Mouse (Mus musculus) hindbrain, embryonic 10.5 days (tissue): ENCODE results near the gene Cd84. TPM values are rescaled to one million over a fixed set of nuclear protein-coding genes. Genes with fewer than 3 reads are reported as not detected.
A peak's percentile ranks its signal among the peaks of the same experiment; 100 is the strongest.
"Not testable (repeated sequence)": the region's sequence is repeated elsewhere in the genome, so short reads cannot be mapped to it uniquely, and the experiment has no call there.

Experiments
- DNase-seq: peaks from one replicate; pipeline ENCODE4 v3.0.0-alpha.2; 2017; ENCODE audit warnings: low spot score
- H3K27ac ChIP-seq: fragments of 300-500 bp; sonication (generic); 2 replicates; pipeline ENCODE4 v1.5.1; 2016; ENCODE audit warnings: mild to moderate bottlenecking, moderate library complexity
- H3K27me3 ChIP-seq: fragments of 300-500 bp; sonication (generic); 2 replicates; pipeline ENCODE4 v1.6.1; 2016; ENCODE audit warnings: mild to moderate bottlenecking; ENCODE audit not compliant: poor library complexity, insufficient read depth, severe bottlenecking
- H3K36me3 ChIP-seq: fragments of 300-500 bp; sonication (generic); 2 replicates; pipeline ENCODE4 v1.6.1; 2016; ENCODE audit warnings: mild to moderate bottlenecking, moderate library complexity
- H3K4me1 ChIP-seq: fragments of 300-500 bp; sonication (generic); replicated peaks from 2 replicates; pipeline ENCODE4 v1.6.1; 2016; ENCODE audit warnings: mild to moderate bottlenecking
- H3K4me3 ChIP-seq: fragments of 300-500 bp; sonication (generic); 2 replicates; pipeline ENCODE4 v1.5.1; 2016; ENCODE audit warnings: mild to moderate bottlenecking, moderate library complexity
- H3K9me3 ChIP-seq: fragments of 300-500 bp; sonication (generic); 2 replicates; pipeline ENCODE4 v1.6.1; 2016; ENCODE audit warnings: mild to moderate bottlenecking, moderate library complexity
- WGBS: fragments of 180-500 bp; shearing (Covaris S2); methylation state at CpG from one replicate; pipeline ENCODE4 v1.1.7; 2016; 5-methylcytosine and 5-hydroxymethylcytosine counted together
- polyA plus RNA-seq: library from polyadenylated mRNA; unstranded; fragments of >200 nt; fragmentation: Nextera tagmentation; extraction: Ambion mirVana; gene quantifications from 2 replicates; pipeline ENCODE4 v1.2.1, GENCODE M21; 2016

The Cd84 gene
- polyA plus RNA-seq: 0.50 and 0.56 TPM in 2 replicates

DNA sequence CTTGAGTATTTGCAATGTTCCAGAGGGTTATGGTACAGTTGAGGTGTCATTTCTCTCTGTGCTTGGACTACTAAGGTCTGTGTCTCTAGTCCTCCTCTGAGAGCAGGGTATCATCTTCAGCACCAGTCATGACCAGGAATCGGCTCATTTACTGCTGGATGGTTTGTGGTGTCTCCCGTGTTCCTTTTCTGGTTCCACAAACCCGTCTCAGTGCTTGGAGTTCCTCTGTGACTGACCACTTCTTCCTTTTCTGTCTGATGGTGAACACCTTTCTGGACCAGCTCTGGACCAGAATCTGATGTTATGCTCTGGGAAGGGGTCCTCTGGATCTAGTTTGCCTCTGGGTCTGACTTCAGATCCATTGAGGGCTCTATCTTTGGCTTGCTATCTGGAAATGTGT, at the start of gene Cd84:
Gene Cd84 (plus strand): TSS at position 210 of the 400 bp plus-strand sequence.
- DNase-seq: no peak
- H3K27me3 ChIP-seq: no peaks in the 10 kb centered on the region
- 87% methylated on average over 3 of the region's 3 CpGs for WGBS
- H3K4me1 ChIP-seq: no peaks in the 10 kb centered on the region
- H3K9me3 ChIP-seq: no peaks in the 10 kb centered on the region
- H3K36me3 ChIP-seq: no peaks in the 10 kb centered on the region
- H3K4me3 ChIP-seq: no peak within 1 kb of the TSS
- H3K27ac ChIP-seq: no peak within 1 kb of the TSS

DNA sequence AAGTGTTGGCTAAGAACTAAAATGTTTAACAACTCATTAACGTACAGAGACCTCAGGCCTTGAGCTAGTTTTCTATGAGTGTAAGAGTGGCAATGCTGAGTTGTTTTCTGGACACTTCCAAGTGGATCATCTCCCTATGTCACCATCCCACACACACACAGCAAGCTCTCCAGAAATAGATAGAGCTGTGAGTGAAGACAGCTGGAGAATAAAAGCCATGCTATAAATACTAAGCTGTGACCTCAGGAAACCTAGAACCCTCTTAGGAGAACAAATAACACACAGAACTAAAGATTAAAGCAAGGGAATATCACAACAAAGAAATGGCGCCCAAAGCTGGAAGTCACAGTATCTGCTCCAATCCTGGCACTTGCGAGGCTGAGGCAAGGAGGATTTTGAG, 48.0 kb upstream of the Cd84 start:
- Histone ChIP-seq H3K4me1 (no peaks in the 10 kb centered on the region), H3K9me3 (no peaks in the 10 kb centered on the region), H3K27ac (no peak overlapping the region), H3K4me3 (no peak overlapping the region), H3K36me3 (no peaks in the 10 kb centered on the region), H3K27me3 (no peaks in the 10 kb centered on the region)
- 90% methylated on average over 3 of the region's 3 CpGs for WGBS
- DNase-seq: no peak

DNA sequence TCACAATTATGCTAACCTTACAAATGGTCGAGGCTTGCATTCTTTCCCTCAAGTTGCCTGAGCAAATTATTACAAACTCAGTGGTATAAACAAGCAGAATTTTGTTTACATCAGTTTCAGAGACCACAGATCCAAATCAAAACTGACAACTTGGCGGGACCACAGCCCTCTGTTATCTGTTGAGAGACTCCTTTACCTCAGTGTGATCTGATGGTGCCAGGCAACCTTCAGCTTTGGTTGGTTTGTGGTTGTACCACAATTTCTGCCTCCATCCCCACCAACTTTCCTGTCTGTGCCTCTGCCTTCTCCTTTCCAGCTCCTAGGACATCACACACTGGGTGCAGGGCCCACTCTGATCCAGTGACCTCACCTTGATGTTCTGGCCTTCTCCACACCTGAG, 43.3 kb upstream of the Cd84 start:
- H3K4me3 ChIP-seq: no peak overlapping the region
- no peaks in the 10 kb centered on the region for H3K27me3 ChIP-seq
- H3K36me3 ChIP-seq: no peaks in the 10 kb centered on the region
- H3K9me3 ChIP-seq: no peaks in the 10 kb centered on the region
- no peaks in the 10 kb centered on the region for H3K4me1 ChIP-seq
- no peak for DNase-seq
- no peak overlapping the region for H3K27ac ChIP-seq
- WGBS: 73% methylated on average over 2 of the region's 2 CpGs

- Histone ChIP-seq H3K27ac (no peak overlapping the region), H3K4me3 (no peak overlapping the region), H3K9me3 (no peaks in the 10 kb centered on the region), H3K36me3 (no peaks in the 10 kb centered on the region), H3K27me3 (no peaks in the 10 kb centered on the region), H3K4me1 (no peaks in the 10 kb centered on the region)
- WGBS: 62% methylated on average over 1 of the region's 1 CpGs
- no peak for DNase-seq
These were observed 41.7 kb upstream of the Cd84 start for GRCm38 (mm10) chr1:171797840-171798239.

DNA sequence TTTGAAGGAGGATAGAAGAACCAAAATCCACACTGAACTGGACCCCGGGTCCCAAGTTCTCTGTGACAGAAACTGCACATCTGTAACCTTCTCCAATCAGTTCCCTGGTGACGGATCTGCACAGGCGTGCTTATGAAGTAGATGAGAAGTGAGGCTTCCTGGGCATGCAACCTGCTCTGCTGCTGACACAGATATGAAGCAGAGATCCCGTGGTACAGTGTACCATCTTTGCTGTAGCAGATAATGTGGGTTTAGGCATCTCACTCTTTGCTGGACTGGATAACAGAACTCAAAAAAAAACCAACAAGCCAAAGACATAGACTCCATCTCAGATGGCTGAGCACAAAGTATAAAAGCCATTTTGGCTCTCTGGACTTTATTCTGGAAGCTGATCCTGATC, 39.8 kb upstream of the Cd84 start:
- H3K9me3 ChIP-seq: no peaks in the 10 kb centered on the region
- H3K27me3 ChIP-seq: no peaks in the 10 kb centered on the region
- no peak for DNase-seq
- H3K27ac ChIP-seq: no peak overlapping the region
- no peak overlapping the region for H3K4me3 ChIP-seq
- H3K36me3 ChIP-seq: no peaks in the 10 kb centered on the region
- no peaks in the 10 kb centered on the region for H3K4me1 ChIP-seq
- 83% methylated on average over 4 of the region's 4 CpGs for WGBS

DNA sequence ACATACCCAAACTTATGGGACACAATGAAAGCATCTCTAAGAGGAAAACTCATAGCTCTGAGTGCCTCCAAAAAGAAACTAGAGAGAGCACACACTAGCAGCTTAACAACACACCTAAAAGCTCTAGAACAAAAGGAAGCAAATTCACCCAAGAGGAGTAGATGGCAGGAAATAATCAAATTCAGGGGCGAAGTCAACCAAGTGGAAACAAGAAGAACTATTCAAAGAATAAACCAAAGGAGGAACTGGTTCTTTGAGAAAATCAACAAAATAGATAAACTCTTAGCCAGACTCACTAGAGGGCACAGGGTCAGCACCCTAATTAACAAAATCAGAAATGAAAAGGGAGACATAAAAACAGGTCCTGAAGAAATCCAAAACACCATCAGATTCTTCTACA, 28.4 kb upstream of the Cd84 start:
- not testable (repeated sequence) for H3K9me3 ChIP-seq, H3K27ac ChIP-seq, H3K36me3 ChIP-seq, H3K4me1 ChIP-seq, H3K27me3 ChIP-seq, H3K4me3 ChIP-seq, DNase-seq
- 80% methylated on average over 1 of the region's 1 CpGs for WGBS

DNA sequence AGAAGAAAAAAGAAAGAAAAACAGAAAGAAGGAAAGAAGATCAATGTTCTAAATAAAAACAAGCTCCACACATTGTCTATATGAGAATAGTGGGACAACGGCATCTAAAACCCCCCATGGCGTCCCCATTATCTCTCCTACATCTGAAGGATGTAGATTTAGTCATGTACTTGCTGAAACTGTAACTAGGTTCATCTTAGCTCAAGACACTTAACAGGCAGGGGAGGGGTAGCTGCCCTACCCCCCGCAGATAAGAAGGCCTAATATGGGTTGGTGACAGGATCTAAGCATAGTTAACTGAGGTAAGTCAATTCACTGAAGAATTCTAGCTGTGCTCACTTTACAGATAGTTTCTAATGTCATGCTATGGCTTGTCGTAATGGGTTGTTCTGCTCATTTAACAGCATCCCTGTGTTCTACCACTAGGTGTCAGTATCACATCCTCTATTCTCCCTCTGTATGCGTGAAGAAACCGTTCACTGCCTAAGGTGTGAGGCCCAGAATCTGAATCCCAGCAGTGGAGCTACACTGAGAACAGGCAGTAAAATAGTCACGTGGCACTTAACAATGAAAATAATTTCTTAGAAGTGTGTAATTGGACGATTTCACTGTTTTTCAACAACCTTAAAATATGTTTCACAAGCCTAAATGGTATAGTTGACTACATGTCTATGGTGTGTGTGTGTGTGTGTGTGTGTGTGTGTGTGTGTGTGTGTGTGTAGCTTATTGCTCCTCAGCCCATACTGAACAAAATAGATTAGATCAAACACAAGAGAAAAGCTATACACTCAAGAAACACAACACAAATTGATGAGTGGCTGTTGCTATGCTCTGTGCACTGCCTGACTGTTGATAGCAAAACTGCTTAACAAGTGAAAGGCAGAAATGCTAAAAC, 23.7 kb upstream of the Cd84 start:
- no peaks in the 10 kb centered on the region for H3K4me1 ChIP-seq
- no peak overlapping the region for H3K4me3 ChIP-seq
- H3K27me3 ChIP-seq: no peaks in the 10 kb centered on the region
- WGBS: 18% methylated on average over 8 of the region's 8 CpGs
- no peaks in the 10 kb centered on the region for H3K36me3 ChIP-seq
- no peaks in the 10 kb centered on the region for H3K9me3 ChIP-seq
- DNase-seq: peak; percentile 14
- no peak overlapping the region for H3K27ac ChIP-seq

DNA sequence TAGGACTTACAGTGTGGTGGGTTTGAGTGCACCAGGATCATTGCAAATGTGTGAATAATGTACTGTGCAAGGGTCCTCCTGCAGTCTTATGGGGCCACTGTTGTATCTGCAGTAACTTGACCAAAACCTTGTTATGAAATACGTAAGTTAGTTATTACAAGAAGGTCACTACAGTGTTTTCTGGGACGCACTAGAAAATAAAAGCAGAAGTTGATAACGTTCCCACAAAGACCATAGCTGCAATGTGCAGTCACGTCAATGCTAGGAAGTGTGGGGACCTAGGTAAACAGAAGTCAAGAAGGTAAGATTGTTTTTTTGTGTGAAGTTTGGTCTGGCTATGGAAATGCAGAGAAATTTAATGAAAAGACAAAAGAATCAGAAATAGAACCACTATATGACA, 22.5 kb upstream of the Cd84 start:
- H3K9me3 ChIP-seq: no peaks in the 10 kb centered on the region
- no peaks in the 10 kb centered on the region for H3K4me1 ChIP-seq
- no peak overlapping the region for H3K27ac ChIP-seq
- 83% methylated on average over 4 of the region's 4 CpGs for WGBS
- DNase-seq: no peak
- H3K4me3 ChIP-seq: no peak overlapping the region
- H3K27me3 ChIP-seq: no peaks in the 10 kb centered on the region
- H3K36me3 ChIP-seq: no peaks in the 10 kb centered on the region

- DNase-seq: no peak
- Histone ChIP-seq H3K27me3 (no peaks in the 10 kb centered on the region), H3K27ac (no peak overlapping the region), H3K36me3 (no peaks in the 10 kb centered on the region), H3K4me3 (no peak overlapping the region), H3K9me3 (no peaks in the 10 kb centered on the region), H3K4me1 (no peaks in the 10 kb centered on the region)
- 20% methylated on average over 1 of the region's 1 CpGs for WGBS
These were observed 18.2 kb upstream of the Cd84 start for GRCm38 (mm10) chr1:171821331-171821730.

DNA sequence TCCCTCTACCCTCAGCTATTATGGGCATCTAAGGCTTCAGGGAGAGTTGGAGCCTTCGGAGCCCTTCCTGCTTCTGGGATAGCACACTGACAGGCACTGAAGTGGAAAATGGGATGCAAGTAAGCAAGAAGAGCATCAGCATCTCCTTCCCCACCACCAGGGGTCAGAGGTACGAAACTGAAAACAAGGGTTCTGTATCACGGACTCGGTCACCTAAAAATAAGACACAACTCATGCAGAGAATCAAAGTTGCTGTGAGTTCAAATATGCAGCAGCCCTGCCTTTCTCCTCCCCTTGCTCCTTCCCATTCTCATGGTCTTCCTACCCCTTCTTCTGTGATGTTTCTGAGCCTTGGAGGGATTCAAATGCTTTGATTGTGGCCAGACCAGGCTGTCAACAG, 14.0 kb upstream of the Cd84 start:
- Histone ChIP-seq H3K27me3 (no peaks in the 10 kb centered on the region), H3K36me3 (no peaks in the 10 kb centered on the region), H3K27ac (no peak overlapping the region), H3K4me3 (no peak overlapping the region), H3K9me3 (no peaks in the 10 kb centered on the region), H3K4me1 (no peaks in the 10 kb centered on the region)
- no peak for DNase-seq
- WGBS: 38% methylated on average over 4 of the region's 4 CpGs

- Histone ChIP-seq H3K36me3 (no peaks in the 10 kb centered on the region), H3K4me1 (no peaks in the 10 kb centered on the region), H3K4me3 (no peak overlapping the region), H3K27me3 (no peaks in the 10 kb centered on the region), H3K27ac (no peak overlapping the region), H3K9me3 (no peaks in the 10 kb centered on the region)
- no peak for DNase-seq
These were observed 13.3 kb upstream of the Cd84 start for GRCm38 (mm10) chr1:171826164-171826563.

DNA sequence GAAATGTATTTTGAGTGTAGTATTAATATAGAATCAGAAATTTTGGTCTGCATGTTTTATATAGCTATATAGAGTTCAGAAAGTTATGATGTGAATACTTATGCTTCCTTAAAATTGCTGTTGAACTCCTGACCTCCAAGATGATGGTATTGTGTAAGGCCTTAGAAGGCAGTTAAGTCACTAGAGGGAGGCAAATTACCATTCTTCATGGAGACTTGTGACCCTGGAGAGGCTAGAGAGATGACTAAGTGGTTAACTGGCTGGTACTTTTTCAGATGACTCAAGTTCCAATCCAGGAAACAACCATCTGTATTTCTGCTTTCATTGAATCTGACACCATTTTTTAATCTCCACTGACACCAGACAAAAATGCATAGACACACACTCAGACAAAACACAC, 11.8 kb upstream of the Cd84 start:
- no peak overlapping the region for H3K4me3 ChIP-seq
- no peaks in the 10 kb centered on the region for H3K9me3 ChIP-seq
- H3K27ac ChIP-seq: no peak overlapping the region
- no peak for DNase-seq
- H3K4me1 ChIP-seq: no peaks in the 10 kb centered on the region
- no peaks in the 10 kb centered on the region for H3K27me3 ChIP-seq
- H3K36me3 ChIP-seq: no peaks in the 10 kb centered on the region

- 86% methylated on average over 4 of the region's 4 CpGs for WGBS
- Histone ChIP-seq H3K27ac (no peak overlapping the region), H3K36me3 (no peaks in the 10 kb centered on the region), H3K27me3 (no peaks in the 10 kb centered on the region), H3K9me3 (no peaks in the 10 kb centered on the region), H3K4me1 (no peaks in the 10 kb centered on the region), H3K4me3 (no peak overlapping the region)
- no peak for DNase-seq
These were observed 1.0 kb downstream of the Cd84 start for GRCm38 (mm10) chr1:171840450-171841023.
